Mouse (Mus musculus) urinary bladder, postnatal 14 days (tissue): ENCODE measurements around the gene Fgr.

ENCODE experiments used
- DNase-seq: peaks from one replicate; pipeline ENCODE4 v3.0.0; 2021; ENCODE audit warnings: low spot score

Fgr gene

DNA sequence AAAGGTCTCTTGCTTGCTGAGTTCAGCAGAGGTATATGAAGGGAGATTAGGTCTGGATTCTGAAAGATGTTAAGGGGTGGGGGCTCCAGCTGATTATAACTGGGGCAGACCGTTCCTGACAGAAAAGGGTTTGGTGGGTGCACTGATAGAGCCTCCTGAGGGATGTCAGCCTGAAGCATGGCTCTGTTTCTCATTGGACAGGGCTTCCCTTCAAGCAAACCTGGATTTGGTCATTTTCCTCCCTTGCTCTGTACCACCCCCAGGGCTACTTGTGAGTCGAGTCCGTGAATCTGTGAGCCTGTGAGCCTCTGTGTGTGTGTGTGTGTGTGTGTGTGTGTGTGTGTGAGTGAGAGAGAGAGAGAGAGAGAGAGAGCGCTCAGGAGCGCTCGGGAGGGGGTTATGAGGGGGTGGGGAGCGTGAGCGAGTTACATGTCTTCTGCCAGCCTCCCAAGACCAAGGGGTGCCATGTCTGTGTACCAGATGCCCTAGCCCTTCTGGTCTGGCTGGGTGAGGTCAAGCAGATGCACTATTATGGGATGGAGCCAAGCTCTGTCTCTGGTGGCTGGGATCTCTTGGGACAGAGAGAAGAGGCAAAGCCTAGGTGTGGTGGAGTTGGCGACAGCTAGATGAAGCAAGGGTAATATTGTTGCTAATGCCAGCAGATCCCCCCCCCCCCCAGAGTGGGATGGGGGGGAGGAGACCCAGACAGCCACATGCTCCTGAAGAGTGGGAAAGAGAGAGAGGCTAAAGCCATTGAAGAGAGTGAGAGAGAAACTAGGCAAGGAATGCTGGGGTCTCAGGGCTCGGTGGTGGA lies 41.2 kb downstream of the Fgr start:
- no peak for DNase-seq

DNA sequence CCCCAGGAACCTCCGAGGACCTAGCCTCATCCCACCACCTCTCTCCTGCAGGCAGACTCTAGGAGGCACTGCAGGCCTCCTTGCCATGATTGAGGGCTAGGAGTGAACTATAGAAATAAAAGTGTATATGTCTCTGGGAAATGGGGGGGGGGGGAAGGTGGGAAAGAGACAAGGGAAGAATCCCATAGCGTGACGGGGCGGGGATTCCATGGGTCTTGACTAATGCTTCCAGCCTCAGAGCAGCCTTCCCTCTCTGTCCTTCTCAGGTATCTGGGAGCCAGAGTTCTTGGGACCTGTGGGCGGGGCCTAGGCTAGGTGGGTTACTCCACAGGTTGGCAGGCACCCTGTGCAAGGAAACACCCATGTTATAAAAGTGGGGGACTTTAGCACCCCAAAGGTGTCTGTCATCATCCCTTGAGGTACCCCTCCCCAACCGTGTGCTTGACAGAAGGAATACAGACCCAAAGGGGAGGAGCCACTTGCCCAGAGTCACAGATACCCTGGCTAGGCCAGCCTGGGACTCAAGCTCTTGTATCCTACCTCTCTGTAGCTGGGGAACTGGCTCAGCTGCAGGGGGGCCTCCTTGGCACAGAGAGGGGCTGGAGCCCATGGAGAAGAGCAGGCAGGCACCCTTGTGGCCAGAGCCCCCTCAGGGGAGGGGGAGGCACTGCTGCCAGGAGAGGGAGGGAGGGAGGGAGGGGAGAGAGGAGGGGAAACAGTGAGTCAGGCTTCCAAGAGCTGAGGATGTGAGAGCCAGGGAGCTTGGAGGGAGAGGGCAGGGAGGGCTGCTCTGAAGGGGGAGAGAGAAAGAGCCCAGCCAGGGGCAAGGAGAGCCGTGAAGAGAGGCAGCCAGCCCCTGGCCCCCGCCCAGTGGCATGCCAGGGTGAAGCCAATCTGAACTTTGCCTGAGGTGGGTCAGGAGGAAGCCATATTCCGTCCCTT lies 42.1 kb downstream of the Fgr start:
- DNase-seq: no peak

DNA sequence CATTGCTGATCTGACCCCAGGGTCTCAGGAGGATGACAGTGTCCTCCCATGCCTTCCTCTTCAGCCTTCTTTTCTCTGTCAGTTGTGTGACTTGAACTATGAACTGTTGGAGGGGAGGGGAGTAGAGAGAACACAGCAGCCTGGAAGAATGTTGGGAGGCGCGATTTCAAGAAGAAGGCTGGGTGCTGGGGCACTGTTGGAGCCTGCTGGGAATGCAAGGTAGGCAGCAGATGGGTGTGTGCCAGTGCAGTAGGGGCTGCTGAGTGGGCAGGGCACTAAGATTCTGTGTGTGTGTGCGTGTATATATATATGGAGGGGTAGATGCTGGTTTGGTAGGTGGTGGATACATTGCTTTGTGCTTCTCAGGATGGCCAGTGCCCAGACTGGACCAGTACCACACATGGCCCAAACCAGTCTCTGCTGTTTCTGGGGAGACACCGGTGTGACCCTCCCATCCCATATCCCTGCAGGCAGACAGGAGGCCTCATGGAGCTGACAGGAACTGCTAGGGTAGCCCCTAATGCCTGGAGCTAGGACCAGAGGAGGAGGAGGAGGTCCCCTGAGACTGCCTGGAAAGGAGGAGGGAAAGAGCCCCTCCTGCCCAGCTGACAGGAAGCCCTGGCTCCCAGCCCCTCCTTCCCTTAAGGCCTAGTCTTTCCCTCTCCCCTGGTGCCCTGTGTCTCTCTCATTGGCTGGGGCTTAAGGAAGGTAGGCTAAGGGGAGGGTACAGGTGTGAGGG lies 43.0 kb downstream of the Fgr start:
- no peak for DNase-seq

DNA sequence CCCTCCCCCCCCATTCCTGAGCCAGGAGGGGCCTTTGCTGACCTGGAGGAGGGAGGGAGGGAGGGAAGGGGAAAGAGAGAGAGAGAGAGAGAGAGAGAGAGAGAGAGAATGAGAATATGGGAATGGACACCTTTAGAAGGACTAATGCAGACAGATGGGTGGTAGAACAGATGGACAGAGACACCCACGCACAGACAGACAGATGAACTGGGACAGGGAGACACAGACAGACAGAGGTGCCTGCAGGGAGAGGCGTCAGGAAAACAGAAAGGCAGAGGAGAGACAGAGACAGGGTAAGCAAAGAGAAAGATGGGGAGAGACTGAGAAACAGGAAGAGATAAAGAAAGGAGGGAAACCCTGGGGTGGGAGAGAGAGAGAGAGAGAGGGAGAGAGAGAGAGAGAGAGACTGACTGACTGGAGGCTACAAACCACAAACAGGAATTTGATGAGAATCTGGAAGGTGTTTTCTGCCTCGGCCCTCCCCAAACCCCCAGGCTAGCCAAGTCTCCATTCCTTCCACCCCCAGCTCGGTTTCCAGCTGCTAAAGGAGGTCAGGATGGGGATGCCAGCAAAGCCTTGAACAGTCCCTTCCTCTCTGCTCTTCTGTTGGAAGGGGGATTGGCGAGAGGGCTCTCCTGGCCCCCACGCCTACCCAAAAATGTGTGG lies 43.8 kb downstream of the Fgr start:
- DNase-seq: no peak

DNA sequence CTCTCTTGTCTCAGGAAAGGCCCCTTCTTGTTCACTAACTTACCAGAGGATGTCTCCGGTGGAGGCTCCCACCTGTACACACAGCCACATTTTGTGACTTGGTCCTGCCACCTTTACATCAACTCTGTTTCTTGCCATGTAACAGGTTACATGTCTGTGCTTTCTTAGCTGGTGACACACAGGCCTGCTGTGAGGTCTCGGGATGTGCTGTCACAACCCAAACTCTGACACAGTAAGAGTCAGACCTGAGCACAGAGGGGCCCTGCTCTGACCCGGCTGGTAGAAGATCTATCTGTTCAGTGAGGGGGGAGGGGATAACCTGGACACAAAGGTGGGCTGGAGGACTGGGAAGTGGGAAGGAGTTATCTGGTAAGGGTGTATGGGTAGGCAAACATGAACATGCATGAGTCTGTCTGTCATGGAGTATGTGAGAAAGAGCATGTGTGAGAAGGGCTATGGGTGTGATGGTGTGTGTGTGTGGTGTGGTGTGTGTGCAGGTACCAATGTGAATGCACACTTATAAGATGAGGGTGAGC lies 44.4 kb downstream of the Fgr start:
- no peak for DNase-seq

DNA sequence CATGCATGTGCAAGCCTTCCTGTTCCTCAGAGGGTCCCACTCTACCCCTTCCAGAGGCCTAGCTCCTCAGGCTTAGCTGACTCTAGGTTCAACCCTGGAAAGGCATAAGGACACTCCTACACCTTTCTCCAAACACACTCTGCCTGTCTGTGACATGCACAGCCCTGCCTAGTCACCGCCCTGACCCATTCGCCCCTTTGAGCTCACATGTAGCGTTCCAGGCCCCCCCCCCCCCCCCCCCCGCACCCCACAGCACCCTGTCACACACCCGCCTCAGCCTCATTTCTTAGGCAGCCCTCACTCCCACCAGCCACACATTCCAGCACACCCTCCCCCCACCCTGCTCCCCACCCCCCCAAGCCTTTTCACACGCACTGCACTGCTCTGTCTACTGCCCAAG lies 46.8 kb downstream of the Fgr start:
- DNase-seq: no peak

DNA sequence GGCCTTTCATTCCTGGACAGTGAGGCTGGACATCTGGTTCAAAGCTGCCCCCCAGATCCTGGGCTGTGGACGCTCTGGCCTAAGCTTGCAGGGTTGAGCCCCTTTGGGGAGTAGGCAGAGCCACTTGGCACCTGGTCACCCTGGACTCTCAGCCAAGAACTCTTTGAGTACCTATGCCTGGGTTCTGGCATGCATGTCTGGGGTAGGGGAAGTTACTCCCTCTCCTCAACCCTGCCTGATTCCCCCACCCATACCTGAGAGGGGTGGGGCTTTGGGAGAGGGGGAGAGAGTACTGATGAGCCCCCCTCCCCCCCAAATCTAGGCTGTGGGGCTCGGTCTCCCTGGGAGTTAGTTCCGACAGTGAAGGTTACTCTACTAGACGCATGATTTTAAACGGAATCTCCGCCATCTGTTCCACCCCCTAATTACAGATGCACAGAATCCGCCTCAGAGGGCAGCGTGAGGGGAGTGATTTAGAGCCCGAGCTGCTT lies 47.3 kb downstream of the Fgr start:
- no peak for DNase-seq

DNA sequence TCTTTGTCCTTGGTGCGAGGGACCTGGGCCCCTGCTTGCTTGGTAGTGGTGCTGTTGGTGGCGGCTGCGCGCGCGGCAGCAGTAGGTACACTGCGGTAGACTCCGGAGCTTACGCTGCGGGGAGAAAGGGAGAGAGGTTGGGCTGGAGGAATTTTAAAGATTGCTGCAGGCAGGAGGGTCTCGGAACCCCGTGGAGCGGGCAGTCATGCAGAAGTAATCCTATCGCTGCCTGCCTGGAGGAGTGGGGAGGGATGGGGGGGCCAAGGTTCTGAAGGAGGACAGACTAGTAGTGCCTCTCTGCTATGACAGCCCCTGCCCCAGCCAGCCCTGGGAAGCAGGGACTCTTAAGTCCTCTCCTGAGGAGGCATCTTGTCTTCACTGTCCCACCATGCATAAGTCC lies 48.3 kb downstream of the Fgr start:
- DNase-seq: no peak

DNA sequence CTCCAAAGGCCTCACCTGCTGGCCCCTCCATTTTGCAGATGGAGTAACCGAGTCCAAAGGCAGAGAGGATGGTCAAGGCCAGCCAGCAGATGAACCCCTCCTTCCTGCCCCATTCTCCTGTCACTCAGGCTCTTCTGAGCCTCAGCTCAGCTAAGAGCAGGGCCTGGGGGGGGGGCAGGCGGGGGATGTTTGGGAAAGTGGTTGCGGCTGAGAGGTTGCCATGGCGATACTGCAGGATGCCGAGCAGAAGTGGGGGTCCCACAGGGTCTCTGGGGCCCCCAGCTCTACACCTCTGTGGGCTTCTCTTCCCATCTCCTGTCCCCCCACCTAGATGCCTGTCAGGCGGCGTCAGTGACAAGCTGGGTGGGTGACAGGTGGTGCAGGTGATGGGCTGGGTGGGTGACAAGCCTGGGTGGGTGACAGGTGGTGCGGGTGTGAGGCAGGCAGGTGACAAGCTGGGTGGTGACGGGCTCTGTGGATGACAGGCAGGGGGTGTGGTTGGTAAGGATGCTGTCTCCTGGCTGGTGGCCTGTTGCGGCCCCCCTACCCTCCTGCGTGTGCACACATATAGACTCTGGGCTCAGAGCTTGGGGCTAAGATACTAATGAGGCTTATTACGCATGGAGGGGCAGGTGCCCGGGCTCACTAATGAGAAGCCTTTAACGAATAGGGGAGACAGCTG lies 49.2 kb downstream of the Fgr start:
- DNase-seq: no peak

DNA sequence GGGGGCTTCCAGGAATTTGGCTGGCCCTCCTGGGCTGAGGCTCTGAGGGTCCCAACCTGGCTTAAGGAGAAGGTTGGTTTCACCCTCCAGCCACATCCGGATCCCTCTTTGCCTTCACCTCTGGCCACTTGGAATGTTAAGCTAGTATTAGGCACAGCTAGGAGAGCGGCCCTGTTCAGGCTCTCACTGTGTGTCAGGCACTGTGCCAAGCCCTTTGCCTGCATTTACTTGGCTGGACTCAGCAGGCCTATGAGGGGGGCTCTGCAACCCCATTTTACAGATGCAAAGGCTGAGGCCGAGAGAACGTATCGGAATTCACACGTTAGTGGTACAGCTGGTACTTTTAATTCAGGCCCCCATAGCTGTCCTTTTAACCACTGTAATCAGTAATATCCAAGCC lies 49.7 kb downstream of the Fgr start:
- no peak for DNase-seq

DNA sequence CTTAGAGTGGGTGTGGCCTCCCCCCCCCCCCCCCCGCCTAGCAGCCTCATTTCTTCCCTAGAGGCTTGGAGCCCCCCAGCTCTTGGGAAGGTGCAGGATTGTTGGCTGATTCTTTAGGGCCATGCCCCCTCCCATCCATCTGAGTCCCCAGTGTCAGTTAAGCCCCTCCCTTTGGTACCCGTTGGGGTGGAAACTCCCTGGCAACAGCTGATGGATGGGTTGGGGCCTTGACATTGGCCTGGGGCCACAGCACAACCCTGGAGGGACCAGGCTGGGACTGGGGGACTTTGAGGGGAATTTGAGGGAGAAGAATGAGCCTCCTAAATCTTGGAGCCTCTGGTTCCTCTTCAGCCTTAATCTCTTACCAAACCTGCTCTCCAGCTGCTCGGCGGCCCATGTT lies 50.5 kb downstream of the Fgr start:
- DNase-seq: no peak

DNA sequence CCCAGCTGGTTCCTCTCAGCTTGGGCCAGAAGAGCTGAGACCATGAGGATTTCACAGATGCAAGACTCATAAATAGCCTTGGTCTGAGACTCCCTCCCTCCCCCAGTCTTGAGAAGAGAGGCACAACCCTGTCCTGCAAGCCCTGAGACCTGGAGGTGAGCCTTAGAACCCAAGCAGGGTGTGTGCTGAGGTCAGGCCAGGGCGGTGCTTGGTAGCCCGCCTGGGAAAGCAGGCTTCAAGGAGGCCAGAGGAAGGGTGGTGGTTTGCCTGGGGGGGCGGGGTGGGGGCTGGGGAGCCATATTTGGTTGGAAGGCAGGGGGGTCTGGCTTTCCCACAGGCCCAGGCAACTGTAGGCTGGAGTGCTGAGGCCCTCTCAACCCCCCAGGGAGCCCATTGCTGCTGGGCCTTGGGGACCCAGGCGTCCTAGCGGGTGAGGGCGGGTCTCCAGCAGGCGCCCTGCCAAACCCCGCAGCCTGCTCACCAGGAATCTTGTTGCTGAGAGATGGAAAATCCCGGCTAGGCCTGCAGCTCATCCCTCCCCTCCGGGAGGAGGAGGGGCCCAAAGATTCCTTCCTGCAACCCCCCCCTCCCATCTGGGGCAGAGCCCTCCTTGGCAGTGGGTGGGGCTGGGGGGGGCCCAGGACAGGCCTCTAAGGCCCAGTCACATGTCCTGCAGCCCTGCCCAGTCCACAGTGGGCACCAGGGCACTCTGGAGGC lies 51.2 kb downstream of the Fgr start:
- DNase-seq: peak; percentile 52

DNA sequence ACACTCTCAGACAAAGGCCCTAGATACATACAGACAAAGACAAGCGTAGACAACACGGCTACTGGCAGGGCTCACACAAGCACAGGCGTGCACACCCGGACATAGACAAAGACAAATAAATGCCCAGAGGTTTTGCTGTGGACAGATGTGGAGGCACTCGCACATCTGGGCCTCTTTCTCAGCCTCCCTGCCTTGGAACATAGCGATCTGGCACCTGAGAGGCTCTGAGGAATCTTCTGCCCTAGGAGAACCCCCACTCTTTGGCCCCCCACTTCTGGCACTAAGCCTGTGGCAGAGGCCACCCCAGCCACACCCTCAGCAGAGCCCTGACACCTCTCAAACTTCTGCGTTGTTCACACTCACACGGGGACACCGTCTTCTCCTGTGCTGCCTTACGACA lies 52.4 kb downstream of the Fgr start:
- no peak for DNase-seq

DNA sequence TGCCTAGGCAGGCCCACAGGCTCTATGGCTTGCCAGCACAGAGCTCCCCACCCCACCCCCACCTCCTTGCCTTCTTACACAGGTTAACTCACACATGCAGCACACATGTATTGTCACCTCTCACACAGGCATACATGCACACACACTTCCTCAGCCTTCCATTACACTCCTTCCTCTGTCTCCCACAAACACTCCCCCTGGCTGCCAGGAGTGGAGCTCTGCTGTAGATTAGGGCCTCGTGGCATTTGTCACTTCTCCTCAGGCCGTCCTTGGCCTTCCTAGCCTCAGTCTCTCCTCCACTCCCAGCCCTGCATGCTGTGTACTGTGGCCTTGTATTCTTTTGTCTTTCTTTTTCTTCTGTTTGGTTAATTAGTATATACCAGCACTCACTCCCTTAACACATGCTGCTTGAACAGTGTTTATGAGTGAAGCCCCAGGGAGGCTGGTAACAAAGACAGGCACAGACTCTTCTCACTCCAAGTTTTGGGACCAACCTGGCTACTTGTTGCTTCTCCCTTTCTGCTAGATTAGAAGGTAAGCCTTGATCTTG lies 53.0 kb downstream of the Fgr start:
- no peak for DNase-seq

DNA sequence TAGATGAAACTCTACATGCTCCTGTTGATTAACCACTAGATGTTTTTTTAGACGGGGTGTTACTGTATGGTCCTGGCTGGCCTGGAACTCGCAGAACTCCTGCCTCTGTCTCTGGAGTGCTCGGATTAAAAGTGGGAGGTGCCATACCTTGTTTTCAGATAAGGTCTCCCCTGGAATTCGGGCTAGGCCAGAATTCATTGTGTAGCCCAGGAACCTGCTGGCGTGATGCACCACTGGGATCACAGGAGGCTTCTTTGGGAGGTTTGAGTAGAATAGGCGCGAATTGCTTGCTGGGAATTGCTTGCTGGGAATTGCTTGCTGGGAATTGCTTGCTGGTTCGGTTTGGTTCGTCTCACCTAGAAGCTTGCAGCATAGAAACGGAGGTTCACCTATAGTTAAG lies 53.8 kb downstream of the Fgr start:
- no peak for DNase-seq

DNA sequence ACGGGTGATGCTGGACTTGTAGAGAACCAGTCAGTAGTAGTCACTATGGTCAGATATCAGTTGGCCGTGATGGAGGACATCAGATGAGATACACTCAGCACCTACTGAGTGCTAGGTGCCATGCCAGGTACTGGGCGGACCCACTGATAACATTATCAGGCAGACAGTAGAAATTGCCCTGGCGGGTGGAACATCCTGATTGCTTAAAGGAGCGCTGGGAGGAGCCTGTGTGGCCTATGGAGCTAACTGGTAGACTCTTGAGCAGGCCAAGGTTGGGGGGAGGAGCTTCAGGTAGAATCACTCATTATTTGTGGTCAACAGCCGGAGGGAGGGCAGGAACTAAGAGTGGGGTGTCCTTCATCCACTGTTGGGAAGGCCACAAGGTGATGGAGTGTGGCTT lies 54.3 kb downstream of the Fgr start:
- DNase-seq: no peak

DNA sequence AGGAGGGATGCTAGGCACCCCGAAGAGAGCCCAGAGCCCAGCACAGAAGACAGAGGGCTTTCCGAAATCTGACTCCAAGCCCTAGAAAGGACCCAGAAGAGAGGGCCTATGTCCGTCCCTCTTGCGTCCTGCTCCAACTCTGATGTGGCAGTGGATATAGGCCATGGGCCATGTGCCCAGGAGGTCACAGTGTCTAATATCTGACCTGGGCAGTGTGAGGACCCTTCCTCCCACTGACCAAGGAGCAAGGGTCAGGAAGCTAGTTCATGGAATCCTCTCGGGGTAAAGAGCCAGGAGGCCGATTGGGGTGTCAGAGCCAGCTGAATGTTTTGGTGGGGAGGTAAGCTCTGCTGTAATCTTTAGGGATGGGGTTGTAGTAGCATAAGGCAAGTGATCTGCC lies 55.0 kb downstream of the Fgr start:
- no peak for DNase-seq

DNA sequence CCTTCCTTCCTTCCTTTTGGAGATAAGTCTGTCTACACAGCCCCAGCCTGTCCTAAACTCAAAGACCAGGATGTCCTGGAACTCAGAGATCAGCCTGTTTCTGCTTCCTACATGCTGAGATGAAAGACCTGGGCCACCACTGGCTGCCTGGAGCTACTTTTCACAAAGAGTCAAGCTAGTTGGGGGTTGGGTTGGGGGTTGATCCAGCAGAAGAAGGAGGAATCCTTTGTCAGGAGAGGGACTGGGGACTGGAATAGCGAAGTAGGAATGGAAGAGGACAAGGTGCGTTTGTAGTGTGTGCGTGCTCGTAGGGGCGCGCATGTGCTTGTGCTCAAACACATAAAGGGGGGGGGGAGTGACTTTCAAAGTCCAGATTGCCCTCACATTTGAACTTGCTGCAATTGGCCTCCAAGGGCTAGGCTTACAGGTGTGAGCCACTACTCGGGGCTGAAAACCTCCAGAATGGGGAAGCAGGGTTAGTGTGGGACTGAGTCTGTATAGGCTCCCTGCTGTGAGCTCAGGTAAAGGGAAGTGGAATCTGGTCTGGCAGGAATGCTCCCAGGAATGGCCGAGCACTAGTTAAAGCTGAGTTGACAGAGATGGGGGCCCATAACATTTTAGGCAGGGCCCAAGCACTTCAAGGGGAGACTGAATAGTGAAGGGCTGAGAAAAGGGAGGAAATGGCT lies 58.7 kb downstream of the Fgr start:
- DNase-seq: no peak

DNA sequence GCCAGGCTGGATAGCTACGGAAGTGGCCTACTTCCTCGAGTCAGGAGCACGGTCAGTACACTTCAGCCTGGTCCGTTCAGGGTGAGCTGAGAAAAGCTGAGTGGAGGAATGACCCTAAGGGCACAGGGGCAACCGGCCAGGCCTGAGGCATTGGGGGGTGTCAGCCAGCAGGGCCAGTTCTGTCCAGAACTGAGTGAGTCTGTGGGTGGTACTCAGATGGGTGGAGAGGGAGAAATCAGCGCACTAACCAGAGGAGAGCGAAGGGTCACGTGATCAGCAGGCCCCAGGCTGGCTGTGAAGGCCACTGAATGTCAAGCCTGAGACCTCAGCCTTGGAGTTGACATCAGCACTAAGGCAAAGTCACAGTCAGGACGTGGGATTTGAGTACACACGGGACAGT lies 60.6 kb downstream of the Fgr start:
- DNase-seq: no peak
